Mouse (Mus musculus) liver, embryonic 14.5 days (tissue): Measurements from ENCODE around the gene Asdurf. TPM values are rescaled to one million over a fixed set of nuclear protein-coding genes. Genes with fewer than 3 reads are reported as not detected.
"Not testable (repeated sequence)": the region's sequence is repeated elsewhere in the genome, so short reads cannot be mapped to it uniquely, and the experiment has no call there.

ENCODE experiments used
- ATAC-seq: fragments of 200-750 bp; cut with Nextera tagmentation; 2 replicates; pipeline ENCODE4 v1.8.0; 2017; ENCODE audit warnings: moderate number of reproducible peaks, mild to moderate bottlenecking, moderate library complexity; ENCODE audit not compliant: insufficient read depth
- DNase-seq, 3 experiments: peaks; one replicate each; pipeline ENCODE4 v3.0.0-alpha.2; 2012 to 2013; ENCODE audit warnings: low read depth in 3 of 3, low spot score in 3 of 3
- H3K27ac ChIP-seq: fragments of 300-500 bp; sonication (generic); 2 replicates; pipeline ENCODE4 v1.5.1; 2014; ENCODE audit warnings: moderate library complexity, mild to moderate bottlenecking, control low read depth, inconsistent platforms
- H3K27me3 ChIP-seq: fragments of 300-500 bp; sonication (generic); 2 replicates; pipeline ENCODE4 v1.6.1; 2014; ENCODE audit warnings: mild to moderate bottlenecking, low read length, moderate library complexity; ENCODE audit not compliant: control insufficient read depth, insufficient read depth
- H3K36me3 ChIP-seq: fragments of 300-500 bp; sonication (generic); replicated peaks from 2 replicates; pipeline ENCODE4 v1.6.1; 2014; ENCODE audit warnings: low read depth; ENCODE audit not compliant: control insufficient read depth, insufficient read depth
- H3K4me1 ChIP-seq, 2 experiments: fragments of 200-500 bp in 1 of 2; fragments of 300-500 bp in 1 of 2; sonication (generic) in 1 of 2; replicated peaks; 2 replicates each; pipeline ENCODE4 v1.6.1; 2012 to 2014; ENCODE audit warnings: antibody characterized with exemption in 1 of 2, inconsistent platforms in 1 of 2, low read length in 1 of 2; ENCODE audit not compliant: control insufficient read depth in 2 of 2, insufficient read depth in 2 of 2
- H3K4me2 ChIP-seq: fragments of 300-500 bp; sonication (generic); 2 replicates; pipeline ENCODE4 v1.6.1; 2014; ENCODE audit warnings: low read depth, mild to moderate bottlenecking, control low read depth, moderate library complexity
- H3K4me3 ChIP-seq, 2 experiments: fragments of 200-500 bp in 1 of 2; fragments of 300-500 bp in 1 of 2; sonication (generic) in 1 of 2; 2 replicates each; pipeline ENCODE4 v1.5.1; 2012 to 2014; ENCODE audit warnings: low read depth in 2 of 2, low read length in 2 of 2, mild to moderate bottlenecking in 2 of 2, control low read depth in 1 of 2, inconsistent platforms in 1 of 2, moderate library complexity in 1 of 2; ENCODE audit not compliant: insufficient read depth in 1 of 2
- H3K9ac ChIP-seq: fragments of 300-500 bp; sonication (generic); replicated peaks from 2 replicates; pipeline ENCODE4 v1.6.1; 2014; ENCODE audit warnings: mild to moderate bottlenecking, control low read depth, moderate library complexity
- H3K9me3 ChIP-seq: fragments of 300-500 bp; sonication (generic); 2 replicates; pipeline ENCODE4 v1.6.1; 2016; ENCODE audit warnings: low read length, mixed read lengths; ENCODE audit not compliant: control insufficient read depth
- CTCF ChIP-seq: IDR thresholded peaks from 2 replicates; pipeline ENCODE4 v1.5.1; 2016; ENCODE audit warnings: antibody characterized with exemption, low read depth, control low read depth
- EP300 ChIP-seq: IDR thresholded peaks from 2 replicates; pipeline ENCODE4 v1.6.1; 2016; ENCODE audit warnings: antibody characterized with exemption, low read depth
- WGBS: fragments of 180-500 bp; shearing (Covaris S2); extraction: QIAGEN DNeasy Blood & Tissue Kit; methylation state at CpG from one replicate; pipeline ENCODE4 v1.1.7; 2014; ENCODE audit not compliant: insufficient replicate concordance; 5-methylcytosine and 5-hydroxymethylcytosine counted together
- polyA plus RNA-seq, 2 experiments: library from polyadenylated mRNA; depleted of rRNA in 1 of 2; stranded (reverse) in 1 of 2; unstranded in 1 of 2; fragments of >200 nt; fragmentation: Nextera tagmentation in 1 of 2; extraction: Ambion mirVana in 1 of 2; gene quantifications; 2 replicates each; pipeline versions ENCODE4 v1.2.1 to v1.2.3; 2012 to 2014

Gene Asdurf
- polyA plus RNA-seq, 2 experiments: 4.6 TPM; not detected in 1

DNA sequence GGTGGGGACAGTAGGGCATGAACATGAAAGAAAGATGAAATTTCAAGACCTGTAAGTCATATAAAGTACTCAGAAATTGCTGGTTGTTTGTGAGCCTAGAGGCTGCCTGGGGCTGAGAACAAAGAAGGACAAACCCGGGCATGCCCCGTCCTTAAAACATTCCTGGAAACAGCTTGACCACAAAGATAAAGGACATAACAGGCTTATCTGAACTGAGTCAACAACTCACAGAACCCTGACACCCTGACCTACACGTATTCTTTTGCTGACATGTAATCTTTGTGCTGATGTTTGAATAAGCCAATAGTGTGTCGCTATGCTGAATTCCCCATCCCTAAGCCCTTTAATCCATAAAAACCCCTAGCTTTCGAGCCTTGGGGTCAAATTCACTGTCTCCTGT, 18.9 kb downstream of the Asdurf start:
- not testable (repeated sequence) for H3K4me2 ChIP-seq, H3K9ac ChIP-seq, H3K27ac ChIP-seq, H3K36me3 ChIP-seq, H3K4me3 ChIP-seq, H3K27me3 ChIP-seq, H3K9me3 ChIP-seq, DNase-seq
- peaks cover 11 to 16% of the 10 kb centered on the region in 2 experiments for H3K4me1 ChIP-seq
- TF ChIP-seq EP300: peak; percentile 51
- peak; percentile 37; the same call in 1 of the 2 replicates for ATAC-seq
- 26% methylated on average over 5 of the region's 5 CpGs for WGBS

DNA sequence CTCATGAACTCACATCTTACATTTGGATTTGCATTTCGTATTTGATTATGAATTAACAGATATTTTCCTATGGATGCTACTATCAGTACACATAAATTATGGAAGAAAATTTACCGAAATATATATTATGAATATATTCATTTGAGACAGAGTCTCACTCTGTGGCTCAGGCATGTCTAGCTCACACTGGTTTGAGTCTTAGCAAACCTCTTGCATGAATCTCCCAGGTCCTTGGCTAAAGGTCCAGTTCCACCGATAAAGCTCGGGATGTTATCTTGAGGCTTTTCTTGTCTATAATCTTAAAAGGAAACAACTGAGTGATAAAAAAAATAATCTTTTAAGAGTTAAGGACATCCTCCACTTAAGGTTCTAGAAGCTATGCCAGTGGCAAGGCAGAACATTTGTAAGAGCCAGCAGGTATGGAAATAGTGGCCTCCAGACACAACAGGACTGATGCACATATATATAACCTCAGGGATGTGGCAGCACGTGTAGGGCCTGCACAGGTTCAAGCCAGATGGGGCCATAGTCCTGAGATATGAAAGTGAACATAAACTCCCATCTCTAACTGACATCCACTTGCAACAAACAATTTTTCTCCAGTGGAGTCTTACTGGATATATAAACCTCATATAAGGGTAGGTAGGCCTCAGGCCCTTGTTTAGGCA, 27.5 kb downstream of the Asdurf start:
- ATAC-seq (no peak), DNase-seq (no peak)
- Histone ChIP-seq H3K9ac (no peak overlapping the region), H3K4me1 (peaks cover 6 to 8% of the 10 kb centered on the region in 2 experiments; a peak in 3 of 4 replicates), H3K36me3 (peaks cover 3% of the 10 kb centered on the region), H3K27me3 (no peaks in the 10 kb centered on the region), H3K9me3 (no peaks in the 10 kb centered on the region), H3K27ac (no peak overlapping the region), H3K4me3 (no peak overlapping the region), H3K4me2 (no peak overlapping the region)
- WGBS: 75% methylated on average over 5 of the region's 5 CpGs
- TF ChIP-seq EP300: no peak
- TF ChIP-seq CTCF: no peak

DNA sequence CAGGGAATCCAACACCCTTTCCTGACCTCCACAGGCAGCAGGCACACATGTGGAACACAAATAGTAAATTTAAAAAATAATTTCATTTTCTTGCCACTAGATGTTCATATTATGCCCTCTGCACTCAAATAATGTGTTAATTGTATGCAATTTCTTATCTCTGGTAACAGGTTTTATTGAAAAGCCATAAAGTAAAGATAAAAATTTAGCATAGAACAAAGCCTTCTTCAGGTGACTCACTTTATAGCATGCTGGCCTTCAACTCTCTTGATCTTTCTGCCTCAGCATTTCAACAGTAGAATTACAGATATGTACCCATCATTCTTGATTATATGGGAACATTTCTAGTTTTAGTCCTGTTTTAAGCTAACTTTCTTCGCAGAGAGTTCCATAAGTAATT, 28.1 kb downstream of the Asdurf start:
- Histone ChIP-seq H3K9me3 (no peaks in the 10 kb centered on the region), H3K27me3 (no peaks in the 10 kb centered on the region), H3K9ac (no peak overlapping the region), H3K36me3 (peaks cover 3% of the 10 kb centered on the region), H3K4me2 (no peak overlapping the region), H3K27ac (no peak overlapping the region), H3K4me3 (no peak overlapping the region), H3K4me1 (peaks cover 6 to 8% of the 10 kb centered on the region in 2 experiments; a peak in 3 of 4 replicates)
- DNase-seq (no peak), ATAC-seq (no peak)
- 79% methylated on average over 1 of the region's 1 CpGs for WGBS
- TF ChIP-seq CTCF: no peak
- TF ChIP-seq EP300: no peak

DNA sequence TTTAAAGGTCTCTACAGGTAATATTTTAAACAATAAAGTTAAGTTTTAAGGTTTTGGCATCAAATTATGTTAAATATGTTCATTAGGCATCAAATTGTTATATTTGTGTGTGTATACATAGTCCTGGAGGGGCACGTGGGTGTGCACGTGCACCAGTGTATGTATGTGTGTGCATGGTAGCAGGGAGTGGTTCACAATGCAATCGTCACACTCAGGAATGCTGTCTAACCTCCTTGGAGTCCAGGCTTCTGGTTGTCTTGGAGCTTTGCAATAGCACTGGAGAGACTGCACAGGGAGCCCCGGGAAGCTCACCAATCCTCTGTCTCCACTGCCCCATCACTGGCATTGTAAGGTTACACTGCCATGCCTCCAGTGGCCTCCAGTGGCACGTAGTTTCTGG, 29.2 kb downstream of the Asdurf start:
- ATAC-seq (no peak), DNase-seq (no peak)
- Histone ChIP-seq H3K4me2 (no peak overlapping the region), H3K9ac (no peak overlapping the region), H3K36me3 (peaks cover 6% of the 10 kb centered on the region), H3K27me3 (no peaks in the 10 kb centered on the region), H3K27ac (no peak overlapping the region), H3K9me3 (no peaks in the 10 kb centered on the region), H3K4me1 (peaks cover 6 to 8% of the 10 kb centered on the region in 2 experiments; a peak in 3 of 4 replicates), H3K4me3 (no peak overlapping the region)
- WGBS: 85% methylated on average over 5 of the region's 5 CpGs
- TF ChIP-seq CTCF (no peak), EP300 (no peak)

DNA sequence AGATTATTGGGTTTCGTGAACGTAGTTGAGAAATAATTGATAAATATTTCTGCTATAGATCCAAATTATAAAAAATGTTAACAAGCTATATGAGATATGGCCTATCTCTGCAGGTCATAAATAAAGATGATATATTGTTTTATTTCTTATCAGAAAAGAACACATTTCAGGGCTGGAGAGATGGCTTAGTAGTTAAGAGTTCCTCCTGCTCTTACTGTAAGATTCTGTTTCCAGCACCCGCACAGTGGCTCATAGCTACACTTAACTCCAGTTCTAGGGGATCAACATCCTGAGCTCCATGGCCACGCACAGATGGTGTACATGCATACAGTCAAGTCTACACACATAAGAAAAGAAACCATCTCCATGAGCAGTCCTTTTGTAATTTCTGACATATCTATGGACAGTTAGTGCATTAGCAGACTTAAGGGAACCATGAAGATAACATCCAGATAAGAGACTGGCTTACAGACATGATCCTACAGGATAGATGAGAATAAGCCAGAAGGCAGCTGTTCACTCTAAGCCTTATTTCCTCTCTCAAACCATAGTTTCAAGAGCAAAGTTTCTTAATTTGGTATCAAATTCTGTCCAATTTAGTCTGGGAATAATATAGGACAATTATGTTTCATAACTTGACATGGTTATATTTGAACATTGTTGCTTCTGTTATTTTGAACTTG, 30.6 kb downstream of the Asdurf start:
- ATAC-seq (peak; percentile 53), DNase-seq (no peak)
- H3K27me3 ChIP-seq: no peaks in the 10 kb centered on the region
- H3K36me3 ChIP-seq: peaks cover 10% of the 10 kb centered on the region
- peaks cover 6 to 8% of the 10 kb centered on the region in 2 experiments; a peak in 3 of 4 replicates for H3K4me1 ChIP-seq
- 70% methylated on average over 4 of the region's 4 CpGs for WGBS
- no peak overlapping the region for H3K4me3 ChIP-seq
- no peak overlapping the region for H3K9ac ChIP-seq
- TF ChIP-seq EP300 (peak; percentile 41; the same call in 1 of the 2 replicates), CTCF (no peak)
- no peak overlapping the region for H3K27ac ChIP-seq
- no peak overlapping the region for H3K4me2 ChIP-seq
- H3K9me3 ChIP-seq: no peaks in the 10 kb centered on the region
